ENCODE assay signal across 15 mouse cellular contexts in genomic region chr13:101910687-101911086, GRCm38 (mm10).
DNase-seq lines count a peak whose midpoint lies in the region.
"Had no signal": no experiment of that assay in that cellular context is flagged by ENCODE, and none has a peak within 500 bp of the region (broad histone marks: within the 10 kb centered on the region; RNA-seq: fewer than 3 reads in every experiment).

No protein-coding gene starts in this region.

- intact Hi-C loops in heart, postnatal 36 days (cut with DNase I) = loop anchor here (5.0 to 10.0 kb wide), 2 partner anchors 173 to 444 kb away; no protein-coding TSS in a partner anchor

- peak; percentile 69 to 76 for DNase-seq in cerebellum, postnatal 14 days
- DNase-seq in cerebellum, adult 11 months = no peak
- DNase-seq in heart, adult 11 months = peak; percentile 59
- no peak for DNase-seq in heart, postnatal 36 days
- peak; percentile 33 to 52 for DNase-seq in right cerebral cortex, postnatal 10 days (ENCODE audit: low spot score in 2 of 2)
- no peak for DNase-seq in right cerebral cortex, postnatal 14 days
- DNase-seq in lung, postnatal 25 days (ENCODE audit: low spot score) = no peak
- DNase-seq: adrenal gland, adult 2 months; cerebellum, adult 11-12 months; gastrocnemius, postnatal 10 days; heart, adult 2 months; kidney, adult 9 months; kidney, postnatal 10 days; layer of hippocampus, postnatal 36 days; lung, postnatal 36 days had no signal

Comparison
In these comparisons a context has a peak if more than half of its experiments do, and no peak if none do; other contexts are left out.
1. DNase-seq: peak in cerebellum, postnatal 14 days (2 of 2), heart, adult 11 months (single experiment) and right cerebral cortex, postnatal 10 days (2 of 2); none in cerebellum, adult 11 months (single experiment), heart, postnatal 36 days (0 of 2), right cerebral cortex, postnatal 14 days (single experiment) and lung, postnatal 25 days (single experiment).